Mouse (Mus musculus): ENCODE measurements around the gene Ezh1. TPM values are rescaled to one million over a fixed set of nuclear protein-coding genes. Genes with fewer than 3 reads are reported as not detected.
A peak's percentile ranks its signal among the peaks of the same experiment; 100 is the strongest.
"Not testable (repeated sequence)": the region's sequence is repeated elsewhere in the genome, so short reads cannot be mapped to it uniquely, and the experiment has no call there.

Gene Ezh1
- polyA plus RNA-seq, 1 experiment from 2014 or later = 10.4 TPM

- no peak overlapping the region for H3K9ac ChIP-seq (ENCODE audit: low read length)
- no peaks in the 10 kb centered on the region for H3K9me3 ChIP-seq (ENCODE audit: control insufficient read depth, low read length)
- peaks cover 56% of the 10 kb centered on the region for H3K27me3 ChIP-seq (ENCODE audit: control insufficient read depth, insufficient read depth, low read length)
- no peak overlapping the region for H3K4me2 ChIP-seq
- ATAC-seq (ENCODE audit: low FRiP score) (no peak), DNase-seq (ENCODE audit: low spot score, missing footprints) (peak; percentile 85)
- no peak overlapping the region for H3K27ac ChIP-seq (ENCODE audit: low read depth, low read length)
- H3K4me3 ChIP-seq (ENCODE audit: low read depth, low read length) = no peak overlapping the region
- 58% methylated on average over 5 of the region's 5 CpGs for WGBS
- H3K4me1 ChIP-seq (ENCODE audit: control insufficient read depth, insufficient read depth, low read length) = peaks cover 4% of the 10 kb centered on the region
- H3K36me3 ChIP-seq (ENCODE audit: control insufficient read depth, insufficient read depth, low read length) = no peaks in the 10 kb centered on the region
These were observed 63.5 kb downstream of the Ezh1 start for GRCm38 (mm10) chr11:101162772-101163171.

GRCm38 (mm10) chr11:101162301-101162700 is 64.0 kb downstream of the Ezh1 start:
- Histone ChIP-seq H3K36me3 (ENCODE audit: control insufficient read depth, insufficient read depth, low read length) (no peaks in the 10 kb centered on the region), H3K27me3 (ENCODE audit: control insufficient read depth, insufficient read depth, low read length) (peaks cover 52% of the 10 kb centered on the region), H3K4me2 (no peak overlapping the region), H3K9ac (ENCODE audit: low read length) (no peak overlapping the region), H3K4me3 (ENCODE audit: low read depth, low read length) (no peak overlapping the region), H3K9me3 (ENCODE audit: control insufficient read depth, low read length) (no peaks in the 10 kb centered on the region), H3K4me1 (ENCODE audit: control insufficient read depth, insufficient read depth, low read length) (peaks cover 4% of the 10 kb centered on the region), H3K27ac (ENCODE audit: low read depth, low read length) (no peak overlapping the region)
- ATAC-seq (ENCODE audit: low FRiP score) (no peak), DNase-seq (ENCODE audit: low spot score, missing footprints) (peak; percentile 61)
- WGBS = 56% methylated on average over 5 of the region's 5 CpGs

GRCm38 (mm10) chr11:101161551-101161950 is 64.7 kb downstream of the Ezh1 start:
- Histone ChIP-seq H3K36me3 (ENCODE audit: control insufficient read depth, insufficient read depth, low read length) (no peaks in the 10 kb centered on the region), H3K9me3 (ENCODE audit: control insufficient read depth, low read length) (no peaks in the 10 kb centered on the region), H3K9ac (ENCODE audit: low read length) (no peak overlapping the region), H3K4me2 (no peak overlapping the region), H3K27me3 (ENCODE audit: control insufficient read depth, insufficient read depth, low read length) (peaks cover 44% of the 10 kb centered on the region), H3K4me3 (ENCODE audit: low read depth, low read length) (no peak overlapping the region), H3K4me1 (ENCODE audit: control insufficient read depth, insufficient read depth, low read length) (peaks cover 4% of the 10 kb centered on the region), H3K27ac (ENCODE audit: low read depth, low read length) (no peak overlapping the region)
- DNase-seq (ENCODE audit: low spot score, missing footprints) (peak; percentile 21), ATAC-seq (ENCODE audit: low FRiP score) (no peak)
- 92% methylated on average over 15 of the region's 15 CpGs for WGBS

- 85% methylated on average over 6 of the region's 8 CpGs for WGBS
- H3K4me2 ChIP-seq; H3K9ac ChIP-seq (ENCODE audit: low read length); H3K4me3 ChIP-seq (ENCODE audit: low read depth, low read length); H3K9me3 ChIP-seq (ENCODE audit: control insufficient read depth, low read length); H3K36me3 ChIP-seq (ENCODE audit: control insufficient read depth, insufficient read depth, low read length); H3K4me1 ChIP-seq (ENCODE audit: control insufficient read depth, insufficient read depth, low read length); H3K27ac ChIP-seq (ENCODE audit: low read depth, low read length); DNase-seq (ENCODE audit: low spot score, missing footprints); ATAC-seq (ENCODE audit: low FRiP score): not testable (repeated sequence)
- H3K27me3 ChIP-seq (ENCODE audit: control insufficient read depth, insufficient read depth, low read length) = peaks cover 43% of the 10 kb centered on the region
These were observed 65.2 kb downstream of the Ezh1 start for GRCm38 (mm10) chr11:101160981-101161505.

- not testable (repeated sequence) for DNase-seq (ENCODE audit: low spot score, missing footprints); H3K4me3 ChIP-seq (ENCODE audit: low read depth, low read length); H3K9ac ChIP-seq (ENCODE audit: low read length); H3K9me3 ChIP-seq (ENCODE audit: control insufficient read depth, low read length); H3K36me3 ChIP-seq (ENCODE audit: control insufficient read depth, insufficient read depth, low read length); H3K27ac ChIP-seq (ENCODE audit: low read depth, low read length); H3K4me2 ChIP-seq; ATAC-seq (ENCODE audit: low FRiP score)
- Histone ChIP-seq H3K27me3 (ENCODE audit: control insufficient read depth, insufficient read depth, low read length) (peaks cover 34% of the 10 kb centered on the region), H3K4me1 (ENCODE audit: control insufficient read depth, insufficient read depth, low read length) (peaks cover 11% of the 10 kb centered on the region)
- WGBS = 73% methylated on average over 8 of the region's 10 CpGs
These were observed 66.1 kb downstream of the Ezh1 start for GRCm38 (mm10) chr11:101160151-101160550.

GRCm38 (mm10) chr11:101155728-101156371 is 70.4 kb downstream of the Ezh1 start, which contains the start of gene Tubg2:
Tubg2 (plus strand) TSS chr11:101155907.
- WGBS = 2% methylated on average over 36 of the region's 36 CpGs
- DNase-seq (ENCODE audit: low spot score, missing footprints) (peak; percentile 93), ATAC-seq (ENCODE audit: low FRiP score) (peak; percentile 70)
- H3K4me3 ChIP-seq (ENCODE audit: low read depth, low read length) = peak within 1 kb of the TSS; percentile 31
- peaks cover 7% of the 10 kb centered on the region; the same call in 1 of the 2 replicates for H3K4me1 ChIP-seq (ENCODE audit: control insufficient read depth, insufficient read depth, low read length)
- H3K9me3 ChIP-seq (ENCODE audit: control insufficient read depth, low read length) = no peaks in the 10 kb centered on the region
- peak within 1 kb of the TSS; percentile 64 for H3K4me2 ChIP-seq
- peaks cover 4% of the 10 kb centered on the region for H3K27me3 ChIP-seq (ENCODE audit: control insufficient read depth, insufficient read depth, low read length)
- peak within 1 kb of the TSS; percentile 63 for H3K9ac ChIP-seq (ENCODE audit: low read length)
- H3K27ac ChIP-seq (ENCODE audit: low read depth, low read length) = peak within 1 kb of the TSS; percentile 54; the same call in 1 of the 2 replicates
- H3K36me3 ChIP-seq (ENCODE audit: control insufficient read depth, insufficient read depth, low read length) = no peaks in the 10 kb centered on the region

- DNase-seq (ENCODE audit: low spot score, missing footprints) (peak; percentile 61), ATAC-seq (ENCODE audit: low FRiP score) (no peak)
- peaks cover 4% of the 10 kb centered on the region for H3K27me3 ChIP-seq (ENCODE audit: control insufficient read depth, insufficient read depth, low read length)
- no peak overlapping the region for H3K27ac ChIP-seq (ENCODE audit: low read depth, low read length)
- no peak overlapping the region for H3K9ac ChIP-seq (ENCODE audit: low read length)
- H3K9me3 ChIP-seq (ENCODE audit: control insufficient read depth, low read length) = no peaks in the 10 kb centered on the region
- H3K36me3 ChIP-seq (ENCODE audit: control insufficient read depth, insufficient read depth, low read length) = no peaks in the 10 kb centered on the region
- 73% methylated on average over 6 of the region's 6 CpGs for WGBS
- no peak overlapping the region for H3K4me3 ChIP-seq (ENCODE audit: low read depth, low read length)
- H3K4me2 ChIP-seq = no peak overlapping the region
- H3K4me1 ChIP-seq (ENCODE audit: control insufficient read depth, insufficient read depth, low read length) = peaks cover 7% of the 10 kb centered on the region; the same call in 1 of the 2 replicates
These were observed 71.1 kb downstream of the Ezh1 start for GRCm38 (mm10) chr11:101155151-101155550.

GRCm38 (mm10) chr11:101154648-101155047 is 71.6 kb downstream of the Ezh1 start:
- Histone ChIP-seq H3K4me3 (ENCODE audit: low read depth, low read length) (no peak overlapping the region), H3K4me1 (ENCODE audit: control insufficient read depth, insufficient read depth, low read length) (peaks cover 7% of the 10 kb centered on the region; the same call in 1 of the 2 replicates), H3K27me3 (ENCODE audit: control insufficient read depth, insufficient read depth, low read length) (peaks cover 4% of the 10 kb centered on the region), H3K9me3 (ENCODE audit: control insufficient read depth, low read length) (no peaks in the 10 kb centered on the region), H3K9ac (ENCODE audit: low read length) (no peak overlapping the region), H3K27ac (ENCODE audit: low read depth, low read length) (no peak overlapping the region), H3K4me2 (no peak overlapping the region), H3K36me3 (ENCODE audit: control insufficient read depth, insufficient read depth, low read length) (no peaks in the 10 kb centered on the region)
- DNase-seq (ENCODE audit: low spot score, missing footprints) (peak; percentile 64), ATAC-seq (ENCODE audit: low FRiP score) (no peak)

- Histone ChIP-seq H3K27me3 (ENCODE audit: control insufficient read depth, insufficient read depth, low read length) (peaks cover 4% of the 10 kb centered on the region), H3K4me2 (no peak overlapping the region), H3K4me1 (ENCODE audit: control insufficient read depth, insufficient read depth, low read length) (peaks cover 7% of the 10 kb centered on the region; the same call in 1 of the 2 replicates), H3K36me3 (ENCODE audit: control insufficient read depth, insufficient read depth, low read length) (no peaks in the 10 kb centered on the region), H3K27ac (ENCODE audit: low read depth, low read length) (no peak overlapping the region), H3K9me3 (ENCODE audit: control insufficient read depth, low read length) (no peaks in the 10 kb centered on the region), H3K9ac (ENCODE audit: low read length) (no peak overlapping the region), H3K4me3 (ENCODE audit: low read depth, low read length) (no peak overlapping the region)
- DNase-seq (ENCODE audit: low spot score, missing footprints) = no peak
- no peak for ATAC-seq (ENCODE audit: low FRiP score)
- WGBS = 93% methylated on average over 1 of the region's 1 CpGs
These were observed 73.4 kb downstream of the Ezh1 start for GRCm38 (mm10) chr11:101152825-101153224.

Data from midbrain, embryonic 11.5 days (tissue).